Mouse (Mus musculus) MEL (cell line): ENCODE results near the gene Trpv6. TPM values are rescaled to one million over a fixed set of nuclear protein-coding genes. Genes with fewer than 3 reads are reported as not detected.

ENCODE experiments used
- DNase-seq: peaks from one replicate; pipeline ENCODE4 v3.0.0; 2011; ENCODE audit warnings: low read depth, low spot score
- H3K27ac ChIP-seq: 2 replicates; pipeline ENCODE4 v1.5.1; 2012; ENCODE audit warnings: low read depth, mild to moderate bottlenecking, control low read depth, low read length, moderate library complexity; ENCODE audit not compliant: control insufficient read depth
- H3K27me3 ChIP-seq, 2 experiments: fragments of 150-350 bp in 1 of 2; sonication (generic) in 1 of 2; 2 replicates each; pipeline ENCODE4 v1.6.1; 2012; ENCODE audit warnings: low read length in 2 of 2, mild to moderate bottlenecking in 2 of 2, improper control_type of control experiment in 1 of 2, moderate library complexity in 1 of 2; ENCODE audit not compliant: insufficient read depth in 2 of 2, control insufficient read depth in 1 of 2
- H3K36me3 ChIP-seq, 2 experiments: 2 replicates each; pipeline ENCODE4 v1.6.1; 2012 to 2014; ENCODE audit warnings: low read length in 2 of 2, improper control_type of control experiment in 1 of 2, inconsistent platforms in 1 of 2, mild to moderate bottlenecking in 1 of 2; ENCODE audit not compliant: insufficient read depth in 2 of 2, control insufficient read depth in 1 of 2
- H3K4me1 ChIP-seq, 2 experiments: fragments of 150-350 bp in 1 of 2; sonication (generic) in 1 of 2; 2 replicates each; pipeline ENCODE4 v1.6.1; 2012; ENCODE audit warnings: low read length in 2 of 2, improper control_type of control experiment in 1 of 2, mild to moderate bottlenecking in 1 of 2; ENCODE audit not compliant: insufficient read depth in 2 of 2, control insufficient read depth in 1 of 2
- H3K4me3 ChIP-seq, 2 experiments: fragments of 150-350 bp in 1 of 2; sonication (generic) in 1 of 2; 2 replicates each; pipeline ENCODE4 v1.5.1; 2012; ENCODE audit warnings: low read depth in 2 of 2, low read length in 2 of 2, mild to moderate bottlenecking in 2 of 2, moderate library complexity in 2 of 2, control low read depth in 1 of 2, improper control_type of control experiment in 1 of 2; ENCODE audit not compliant: control insufficient read depth in 1 of 2, insufficient read depth in 1 of 2
- H3K79me2 ChIP-seq: 2 replicates; pipeline ENCODE4 v1.6.1; 2012; ENCODE audit warnings: mild to moderate bottlenecking, low read length, moderate library complexity; ENCODE audit not compliant: control insufficient read depth, poor library complexity, insufficient read depth
- H3K9ac ChIP-seq: 2 replicates; pipeline ENCODE4 v1.6.1; 2012; ENCODE audit warnings: low read depth, mild to moderate bottlenecking, control low read depth, low read length, moderate library complexity; ENCODE audit not compliant: control insufficient read depth, poor library complexity, severe bottlenecking
- H3K9me3 ChIP-seq: fragments of 150-350 bp; sonication (generic); replicated peaks from 2 replicates; pipeline ENCODE4 v1.6.1; 2012; ENCODE audit warnings: mild to moderate bottlenecking, low read length, improper control_type of control experiment, moderate library complexity; ENCODE audit not compliant: insufficient read depth
- BHLHE40 ChIP-seq: IDR thresholded peaks from 2 replicates; pipeline ENCODE4 v1.6.1; 2012; ENCODE audit warnings: low read depth, mild to moderate bottlenecking, inconsistent platforms, low read length, improper control_type of control experiment, borderline replicate concordance
- CHD1 ChIP-seq: IDR thresholded peaks from 2 replicates; pipeline ENCODE4 v1.6.1; 2012; ENCODE audit warnings: low read depth, mild to moderate bottlenecking, inconsistent platforms, low read length, improper control_type of control experiment
- GABPA ChIP-seq: IDR thresholded peaks from 2 replicates; pipeline ENCODE4 v1.6.1; 2012; ENCODE audit warnings: low read depth, mild to moderate bottlenecking, inconsistent platforms, low read length, improper control_type of control experiment, moderate library complexity
- GATA1 ChIP-seq: IDR thresholded peaks from 2 replicates; pipeline ENCODE4 v1.6.1; 2011; ENCODE audit warnings: low read depth, low read length, improper control_type of control experiment
- HCFC1 ChIP-seq: IDR thresholded peaks from 2 replicates; pipeline ENCODE4 v1.6.1; 2012; ENCODE audit warnings: low read depth, mild to moderate bottlenecking, inconsistent platforms, low read length, improper control_type of control experiment, moderate library complexity
- KAT2A ChIP-seq: conservative IDR thresholded peaks from 2 replicates; pipeline ENCODE4 v1.6.1; 2012; ENCODE audit warnings: low read depth, low read length, improper control_type of control experiment, inconsistent platforms
- MAX ChIP-seq: IDR thresholded peaks from 2 replicates; pipeline ENCODE4 v1.6.1; 2011; ENCODE audit warnings: low read length, improper control_type of control experiment
- MAZ ChIP-seq: IDR thresholded peaks from 2 replicates; pipeline ENCODE4 v1.6.1; 2012; ENCODE audit warnings: low read depth, mild to moderate bottlenecking, inconsistent platforms, low read length, improper control_type of control experiment
- MEF2A ChIP-seq: IDR thresholded peaks from 2 replicates; pipeline ENCODE4 v1.6.1; 2014; ENCODE audit warnings: low read depth, mild to moderate bottlenecking, inconsistent platforms, low read length, improper control_type of control experiment; ENCODE audit not compliant: poor library complexity, insufficient replicate concordance, severe bottlenecking; ENCODE audit errors: extremely low read depth
- MXI1 ChIP-seq: IDR thresholded peaks from 2 replicates; pipeline ENCODE4 v1.6.1; 2011; ENCODE audit warnings: mild to moderate bottlenecking, low read depth, low read length, improper control_type of control experiment
- MYB ChIP-seq: IDR thresholded peaks from 2 replicates; pipeline ENCODE4 v1.6.1; 2011; ENCODE audit warnings: mild to moderate bottlenecking, low read depth, low read length, improper control_type of control experiment
- MYC ChIP-seq: IDR thresholded peaks from 2 replicates; pipeline ENCODE4 v1.6.1; 2011; ENCODE audit warnings: low read depth, mild to moderate bottlenecking, low read length, improper control_type of control experiment, moderate library complexity
- NELFE ChIP-seq: IDR thresholded peaks from 2 replicates; pipeline ENCODE4 v1.6.1; 2011; ENCODE audit warnings: low read depth, low read length, improper control_type of control experiment
- TAL1 ChIP-seq: IDR thresholded peaks from 2 replicates; pipeline ENCODE4 v1.6.1; 2012; ENCODE audit warnings: mild to moderate bottlenecking, inconsistent platforms, low read length, moderate library complexity, mixed read lengths
- TBP ChIP-seq: IDR thresholded peaks from 2 replicates; pipeline ENCODE4 v1.8.0; 2011; ENCODE audit warnings: low read depth, low read length, improper control_type of control experiment
- USF2 ChIP-seq, 2 experiments: IDR thresholded peaks; 2 replicates each; pipeline ENCODE4 v1.6.1; 2011 to 2012; ENCODE audit warnings: improper control_type of control experiment in 2 of 2, low read length in 2 of 2, borderline replicate concordance in 1 of 2, inconsistent platforms in 1 of 2, low read depth in 1 of 2, mild to moderate bottlenecking in 1 of 2; ENCODE audit not compliant: insufficient read depth in 1 of 2
- ZC3H11A ChIP-seq: IDR thresholded peaks from 2 replicates; pipeline ENCODE4 v1.6.1; 2012; ENCODE audit warnings: low read depth, mild to moderate bottlenecking, inconsistent platforms, low read length, improper control_type of control experiment
- ZMIZ1 ChIP-seq: IDR thresholded peaks from 2 replicates; pipeline ENCODE4 v1.6.1; 2012; ENCODE audit warnings: low read depth, mild to moderate bottlenecking, inconsistent platforms, low read length, improper control_type of control experiment, moderate library complexity
- ZNF384 ChIP-seq: IDR thresholded peaks from 2 replicates; pipeline ENCODE4 v1.6.1; 2012; ENCODE audit warnings: low read depth, mild to moderate bottlenecking, inconsistent platforms, low read length, improper control_type of control experiment
- polyA plus RNA-seq, 2 experiments: library from polyadenylated mRNA; stranded (reverse) in 1 of 2; unstranded in 1 of 2; fragments of >175 nt in 1 of 2; fragments of >200 nt in 1 of 2; gene quantifications; 2 replicates each; pipeline versions ENCODE4 v1.2.1 to v1.2.4; 2012; ENCODE audit warnings: low replicate concordance in 2 of 2, low read depth in 1 of 2; ENCODE audit not compliant: insufficient read length in 2 of 2, insufficient read depth in 1 of 2, missing spikeins in 1 of 2
- total RNA-seq: library from RNA; depleted of rRNA; stranded (reverse); fragments of 300-350 nt; gene quantifications from 2 replicates; pipeline ENCODE4 v1.2.3, GENCODE M21; 2012

Gene Trpv6
- total and polyA plus RNA-seq, 3 experiments, result not detected

DNA sequence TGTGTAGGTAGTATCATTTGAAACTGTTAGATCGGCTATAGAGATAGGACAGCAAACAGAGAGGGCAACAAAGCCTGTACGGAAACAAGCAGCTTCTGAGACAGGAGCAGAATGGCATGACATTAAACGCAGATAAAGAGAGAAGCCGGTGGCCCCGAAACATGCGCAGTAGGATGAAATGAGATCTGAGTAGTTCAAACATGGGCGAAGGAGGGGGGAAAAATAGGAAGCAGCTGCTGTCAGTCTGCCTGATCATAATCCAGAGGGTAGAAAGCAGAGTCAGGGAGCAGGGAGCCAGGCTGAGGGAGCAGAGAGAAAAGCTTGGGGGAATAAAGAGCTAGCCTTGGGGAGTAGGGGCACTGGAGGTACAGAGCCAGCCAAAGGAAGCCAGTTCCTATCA is 54.9 kb downstream of the Trpv6 start:
- Histone ChIP-seq H3K9ac (no peak overlapping the region), H3K4me3 (no peak overlapping the region), H3K36me3 (no peaks in the 10 kb centered on the region), H3K4me1 (no peaks in the 10 kb centered on the region), H3K27ac (no peak overlapping the region), H3K9me3 (no peaks in the 10 kb centered on the region), H3K27me3 (peaks cover 2 to 3% of the 10 kb centered on the region in 2 experiments; a peak in 2 of 4 replicates), H3K79me2 (no peaks in the 10 kb centered on the region)
- no peak for TF ChIP-seq TBP
- TF ChIP-seq HCFC1, result no peak
- TF ChIP-seq MYC, result no peak
- no peak for TF ChIP-seq MAX
- DNase-seq, result no peak

DNA sequence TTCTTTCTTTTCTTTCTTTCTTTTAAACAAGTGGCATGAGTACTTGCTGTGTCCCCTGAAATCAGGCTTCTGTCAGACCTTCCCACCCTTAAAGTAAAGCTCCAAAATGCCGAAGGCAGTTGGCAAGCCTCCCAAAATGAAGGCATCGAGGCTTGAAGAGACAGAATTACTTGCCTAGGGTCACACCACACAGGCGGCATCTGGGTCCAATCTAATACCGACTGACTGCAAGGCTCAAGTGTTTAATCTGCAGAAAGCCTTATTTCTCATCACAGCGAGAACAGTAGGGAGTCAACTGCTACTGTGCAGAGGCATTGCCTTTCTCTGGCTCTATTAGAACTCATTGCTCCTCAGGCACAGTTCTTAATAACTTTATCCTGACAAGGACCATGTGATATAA is 58.9 kb downstream of the Trpv6 start:
- Histone ChIP-seq H3K9me3 (no peaks in the 10 kb centered on the region), H3K9ac (no peak overlapping the region), H3K36me3 (no peaks in the 10 kb centered on the region), H3K27me3 (peaks cover 1 to 2% of the 10 kb centered on the region in 2 experiments; a peak in 2 of 4 replicates), H3K27ac (no peak overlapping the region), H3K4me3 (no peak overlapping the region), H3K79me2 (no peaks in the 10 kb centered on the region), H3K4me1 (no peaks in the 10 kb centered on the region)
- no peak for TF ChIP-seq GABPA
- TF ChIP-seq BHLHE40, result no peak
- TF ChIP-seq ZMIZ1, result no peak
- TF ChIP-seq MAZ, result no peak
- no peak for TF ChIP-seq ZNF384
- TF ChIP-seq MEF2A, result no peak
- TF ChIP-seq NELFE, result no peak
- TF ChIP-seq MYC, result no peak
- TF ChIP-seq KAT2A, result no peak
- no peak for TF ChIP-seq MYB
- no peak for TF ChIP-seq TBP
- no peak for TF ChIP-seq MAX
- no peak for TF ChIP-seq TAL1
- no peak for TF ChIP-seq ZC3H11A
- no peak for TF ChIP-seq HCFC1
- TF ChIP-seq MXI1, result no peak
- TF ChIP-seq GATA1, result no peak
- no peak for TF ChIP-seq CHD1
- no peak for TF ChIP-seq USF2 (IDR thresholded peaks at IDR 0.05; ENCODE audit: borderline replicate concordance in 1 of 2, insufficient read depth in 1 of 2, low read depth in 1 of 2, low read length in 2 of 2)
- DNase-seq, result no peak
